Mouse (Mus musculus) heart, postnatal 0 days (tissue): ENCODE measurements around the gene Rbfox3. TPM values are rescaled to one million over a fixed set of nuclear protein-coding genes. Genes with fewer than 3 reads are reported as not detected.

ENCODE experiments used
- ATAC-seq: fragments of 200-750 bp; cut with Nextera tagmentation; 2 replicates; pipeline ENCODE4 v1.8.0; 2017; ENCODE audit warnings: low read depth, moderate number of reproducible peaks, moderate library complexity; ENCODE audit not compliant: insufficient read depth
- DNase-seq: peaks from one replicate; pipeline ENCODE4 v3.0.0-alpha.2; 2016; ENCODE audit warnings: low spot score
- H3K27ac ChIP-seq: fragments of 300-500 bp; sonication (generic); 2 replicates; pipeline ENCODE4 v1.5.1; 2014; ENCODE audit warnings: low read depth, mild to moderate bottlenecking
- H3K27me3 ChIP-seq: fragments of 300-500 bp; sonication (generic); 2 replicates; pipeline ENCODE4 v1.6.1; 2014; ENCODE audit warnings: low read length, mixed read lengths; ENCODE audit not compliant: control insufficient read depth, insufficient read depth
- H3K36me3 ChIP-seq: fragments of 300-500 bp; sonication (generic); replicated peaks from 2 replicates; pipeline ENCODE4 v1.6.1; 2014; ENCODE audit warnings: low read length, mixed read lengths; ENCODE audit not compliant: control insufficient read depth, insufficient read depth
- H3K4me1 ChIP-seq: fragments of 300-500 bp; sonication (generic); 2 replicates; pipeline ENCODE4 v1.6.1; 2014; ENCODE audit warnings: antibody characterized with exemption; ENCODE audit not compliant: control insufficient read depth, insufficient read depth
- H3K4me2 ChIP-seq: fragments of 300-500 bp; sonication (generic); 2 replicates; pipeline ENCODE4 v1.6.1; 2014; ENCODE audit warnings: low read depth, mild to moderate bottlenecking, low read length, moderate library complexity
- H3K4me3 ChIP-seq: fragments of 300-500 bp; sonication (generic); 2 replicates; pipeline ENCODE4 v1.5.1; 2014; ENCODE audit warnings: low read depth, low read length
- H3K9ac ChIP-seq: fragments of 300-500 bp; sonication (generic); replicated peaks from 2 replicates; pipeline ENCODE4 v1.6.1; 2014; ENCODE audit warnings: low read depth, low read length, mixed read lengths
- H3K9me3 ChIP-seq: fragments of 300-500 bp; sonication (generic); replicated peaks from 2 replicates; pipeline ENCODE4 v1.6.1; 2016; ENCODE audit warnings: low read length; ENCODE audit not compliant: control insufficient read depth
- CTCF ChIP-seq: IDR thresholded peaks from 2 replicates; pipeline ENCODE4 v1.5.1; 2016; ENCODE audit warnings: antibody characterized with exemption, control low read depth, low read depth
- EP300 ChIP-seq: IDR thresholded peaks from 2 replicates; pipeline ENCODE4 v1.6.1; 2016; ENCODE audit warnings: antibody characterized with exemption, low read depth
- WGBS: fragments of 180-500 bp; shearing (Covaris S2); extraction: QIAGEN DNeasy Blood & Tissue Kit; methylation state at CpG from one replicate; pipeline ENCODE4 v1.1.7; 2014; 5-methylcytosine and 5-hydroxymethylcytosine counted together
- polyA plus RNA-seq: library from polyadenylated mRNA; unstranded; fragments of >200 nt; fragmentation: Nextera tagmentation; extraction: Ambion mirVana; gene quantifications from 2 replicates; pipeline ENCODE4 v1.2.1, GENCODE M21; 2015
- total RNA-seq: library from RNA; depleted of rRNA; stranded (reverse); fragments of >200 nt; gene quantifications from 2 replicates; pipeline ENCODE4 v1.2.3, GENCODE M21; 2014; ENCODE audit warnings: low replicate concordance

The Rbfox3 gene
- total and polyA plus RNA-seq, 2 experiments from 2014 or later: 0.08 to 1.2 TPM

DNA sequence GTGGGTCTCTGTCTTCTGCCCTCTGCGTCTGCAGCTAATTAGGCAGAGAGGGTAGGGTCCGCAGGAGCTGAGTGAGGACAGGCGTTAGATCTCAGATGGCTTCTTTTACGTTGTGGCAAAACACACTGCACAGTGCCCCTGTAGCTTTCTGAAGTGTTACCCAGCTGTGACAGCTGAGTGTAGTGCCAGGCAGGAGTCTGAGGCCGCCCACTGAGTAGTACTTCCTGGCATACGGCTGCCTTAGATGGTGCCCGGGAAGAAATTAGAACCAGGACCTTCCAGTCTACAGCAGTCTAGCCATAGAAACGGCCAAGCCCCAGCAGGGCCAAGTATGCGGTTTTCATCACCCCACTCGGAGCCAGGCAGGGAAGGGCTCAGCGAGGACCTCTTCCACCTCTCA lies 426.1 kb downstream of the Rbfox3 start:
- Histone ChIP-seq H3K4me3 (no peak overlapping the region), H3K27ac (no peak overlapping the region), H3K9me3 (no peaks in the 10 kb centered on the region), H3K4me2 (no peak overlapping the region), H3K4me1 (no peaks in the 10 kb centered on the region), H3K36me3 (peaks cover 31% of the 10 kb centered on the region), H3K9ac (no peak overlapping the region), H3K27me3 (0 out of 2 replicates have a peak, but pooled peaks cover 4% of the 10 kb centered on the region)
- WGBS: 68% methylated on average over 11 of the region's 11 CpGs
- no peak for ATAC-seq
- no peak for DNase-seq
- no peak for TF ChIP-seq EP300
- TF ChIP-seq CTCF: no peak

DNA sequence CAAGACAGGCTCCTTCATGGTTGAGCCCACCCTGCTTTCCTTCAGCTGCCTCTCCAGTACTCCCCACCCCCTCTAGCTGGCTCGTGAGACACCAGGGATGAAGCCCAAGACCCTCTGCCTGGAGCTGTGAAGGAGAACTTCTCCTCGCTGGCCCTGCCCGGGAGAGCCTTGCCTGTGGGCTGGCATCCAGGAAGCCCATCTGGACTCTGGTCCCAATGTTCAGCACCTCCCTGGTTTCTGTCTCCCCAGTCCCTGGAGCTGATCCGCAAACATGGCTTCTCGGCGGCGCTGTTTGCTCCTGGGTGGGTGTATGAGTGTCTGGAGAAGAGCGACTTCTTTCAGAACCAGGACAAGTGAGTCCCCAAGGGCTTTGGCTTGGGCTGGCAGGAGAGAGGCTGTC lies 427.2 kb downstream of the Rbfox3 start:
- WGBS: 81% methylated on average over 8 of the region's 8 CpGs
- Histone ChIP-seq H3K36me3 (peaks cover 31% of the 10 kb centered on the region), H3K9me3 (no peaks in the 10 kb centered on the region), H3K9ac (no peak overlapping the region), H3K27me3 (no peaks in the 10 kb centered on the region), H3K4me1 (no peaks in the 10 kb centered on the region), H3K4me3 (no peak overlapping the region), H3K27ac (no peak overlapping the region), H3K4me2 (no peak overlapping the region)
- no peak for ATAC-seq
- no peak for TF ChIP-seq CTCF
- TF ChIP-seq EP300: no peak
- DNase-seq: no peak

DNA sequence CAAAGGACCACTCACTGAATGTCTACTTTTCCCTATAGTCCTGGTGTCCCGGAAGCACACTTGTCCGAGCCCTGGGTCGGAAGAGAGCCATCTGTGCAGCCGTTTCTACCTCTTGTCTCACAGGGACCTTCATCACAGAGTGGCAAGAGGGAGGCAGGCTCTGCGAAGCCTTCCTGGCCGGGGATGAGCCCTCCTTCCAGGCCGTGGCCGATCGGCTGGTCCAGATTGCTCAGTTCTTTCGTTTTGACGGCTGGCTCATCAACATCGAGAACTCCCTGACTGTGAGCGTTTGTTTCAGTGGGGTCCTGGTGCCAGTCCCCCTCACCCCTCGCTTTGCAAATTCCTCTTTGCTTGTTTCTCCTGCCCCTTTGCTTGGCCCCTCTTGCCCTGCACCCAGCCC lies 429.6 kb downstream of the Rbfox3 start:
- ATAC-seq (no peak), DNase-seq (no peak)
- H3K4me3 ChIP-seq: no peak overlapping the region
- H3K9me3 ChIP-seq: no peaks in the 10 kb centered on the region
- H3K4me1 ChIP-seq: peaks cover 5% of the 10 kb centered on the region
- H3K9ac ChIP-seq: no peak overlapping the region
- H3K27ac ChIP-seq: no peak overlapping the region
- WGBS: 89% methylated on average over 14 of the region's 14 CpGs
- no peak for TF ChIP-seq EP300
- TF ChIP-seq CTCF: no peak
- peaks cover 25% of the 10 kb centered on the region for H3K36me3 ChIP-seq
- no peak overlapping the region for H3K4me2 ChIP-seq
- H3K27me3 ChIP-seq: no peaks in the 10 kb centered on the region

DNA sequence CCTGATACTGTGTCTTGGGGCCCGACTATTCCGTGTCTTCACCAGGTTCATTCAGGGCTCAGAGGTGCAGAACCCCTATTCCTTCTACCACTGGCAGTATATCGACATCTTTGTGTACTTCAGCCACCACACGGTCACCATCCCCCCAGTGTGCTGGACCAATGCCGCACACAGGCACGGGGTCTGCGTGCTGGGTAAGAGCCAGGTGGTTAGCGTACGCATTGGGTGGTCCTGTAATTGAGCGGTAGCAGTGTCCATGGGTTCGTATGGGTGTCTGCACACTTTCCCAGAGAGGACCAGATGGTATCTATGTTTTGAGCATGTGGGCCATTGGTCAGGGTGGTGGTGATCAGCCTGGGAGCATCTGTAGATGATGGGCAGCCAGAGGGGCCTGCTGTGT lies 430.2 kb downstream of the Rbfox3 start:
- no peak overlapping the region for H3K4me3 ChIP-seq
- H3K27ac ChIP-seq: no peak overlapping the region
- no peaks in the 10 kb centered on the region for H3K27me3 ChIP-seq
- no peak overlapping the region for H3K9ac ChIP-seq
- 96% methylated on average over 11 of the region's 11 CpGs for WGBS
- H3K9me3 ChIP-seq: no peaks in the 10 kb centered on the region
- peaks cover 22% of the 10 kb centered on the region for H3K36me3 ChIP-seq
- H3K4me2 ChIP-seq: no peak overlapping the region
- no peak for TF ChIP-seq EP300
- no peak for TF ChIP-seq CTCF
- H3K4me1 ChIP-seq: peaks cover 5% of the 10 kb centered on the region
- DNase-seq (no peak), ATAC-seq (no peak)

DNA sequence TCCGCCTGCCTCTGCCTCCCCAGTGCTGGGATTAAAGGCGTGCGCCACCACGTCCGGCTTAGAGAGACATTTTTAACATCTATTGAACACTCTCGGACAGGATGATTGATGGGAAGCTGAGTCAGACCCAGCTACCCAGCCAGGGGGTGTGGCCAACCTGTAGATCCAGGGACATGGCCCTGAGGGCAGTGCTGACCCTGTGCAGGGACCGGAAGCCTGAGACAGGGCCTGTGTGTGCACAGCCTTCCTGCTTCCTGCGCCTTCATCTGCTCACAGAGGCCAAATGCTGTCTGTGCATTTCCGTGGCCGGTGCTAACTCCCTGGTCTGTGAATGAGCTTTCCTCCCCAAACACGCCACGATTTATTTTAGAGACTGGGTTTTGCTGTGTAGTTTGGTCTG lies 431.6 kb downstream of the Rbfox3 start:
- H3K27ac ChIP-seq: no peak overlapping the region
- peaks cover 5% of the 10 kb centered on the region for H3K4me1 ChIP-seq
- no peak for ATAC-seq

More for the DNA sequence above, 431.6 kb downstream of the Rbfox3 start:
- no peak for TF ChIP-seq EP300
- TF ChIP-seq CTCF: no peak
- Histone ChIP-seq H3K9ac (no peak overlapping the region), H3K27me3 (no peaks in the 10 kb centered on the region), H3K36me3 (peaks cover 16% of the 10 kb centered on the region; the same call in 1 of the 2 replicates), H3K4me2 (no peak overlapping the region), H3K9me3 (no peaks in the 10 kb centered on the region), H3K4me3 (no peak overlapping the region)
- no peak for DNase-seq
- WGBS: 71% methylated on average over 12 of the region's 12 CpGs
